Mouse (Mus musculus) embryo, embryonic 10.5 days (tissue): Measurements from ENCODE around the gene Slc24a2.

ENCODE experiments used
- DNase-seq: peaks from one replicate; pipeline ENCODE4 v3.0.0-alpha.2; 2015; ENCODE audit warnings: low spot score

Slc24a2 gene

DNA sequence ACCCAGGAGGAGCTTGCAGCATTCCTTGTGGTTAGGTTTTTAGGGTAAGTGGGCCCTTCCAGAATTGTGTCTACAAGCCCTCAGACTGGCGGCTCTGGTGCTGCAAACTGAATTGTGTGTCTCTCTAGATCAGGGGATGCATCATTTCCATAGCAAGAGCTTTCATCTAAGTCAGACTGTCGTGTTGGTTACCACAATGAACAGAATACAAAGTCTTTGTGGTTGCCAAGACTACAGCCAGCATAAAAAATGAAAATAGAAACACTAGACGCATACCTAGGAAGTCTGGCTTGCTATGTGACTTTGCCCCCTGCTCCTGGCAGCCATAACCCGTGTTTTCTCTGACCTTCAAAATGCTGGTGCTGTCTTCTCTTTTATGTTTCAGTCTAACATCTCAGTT is 114.6 kb downstream of the Slc24a2 start:
- DNase-seq, result no peak

DNA sequence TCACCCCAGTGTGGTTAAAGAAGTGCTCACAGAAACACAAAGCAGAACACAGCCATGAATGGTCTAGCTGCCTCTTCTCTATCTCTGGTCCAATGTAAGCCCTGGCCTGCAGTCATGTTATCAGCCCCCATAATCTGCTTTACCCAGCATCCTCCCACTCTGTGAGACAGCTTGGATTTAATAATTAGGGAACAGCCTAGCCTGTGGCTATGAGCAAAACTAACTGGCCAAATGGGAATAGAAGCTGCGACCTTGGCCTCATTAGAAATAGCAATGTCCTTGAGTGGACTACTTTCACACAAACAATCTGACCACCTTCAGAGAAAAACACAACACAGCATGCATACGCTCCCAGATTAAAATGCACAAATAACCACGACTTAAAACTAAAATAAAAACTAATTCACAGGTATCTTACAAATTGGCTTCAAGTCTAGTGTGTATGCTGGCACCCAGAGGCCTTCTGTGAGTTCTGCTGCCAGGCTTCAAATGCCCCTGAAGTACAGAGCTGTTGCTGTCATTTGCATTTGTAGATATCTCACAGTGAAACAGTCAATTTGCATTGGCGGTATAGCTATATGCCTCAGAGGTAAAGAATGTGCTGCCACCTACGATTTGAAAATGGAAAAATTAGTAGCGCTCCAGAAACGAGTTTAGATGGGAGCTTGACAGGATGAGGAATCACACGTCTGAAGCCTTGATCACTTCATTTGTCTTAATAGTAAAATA is 120.8 kb downstream of the Slc24a2 start:
- no peak for DNase-seq

DNA sequence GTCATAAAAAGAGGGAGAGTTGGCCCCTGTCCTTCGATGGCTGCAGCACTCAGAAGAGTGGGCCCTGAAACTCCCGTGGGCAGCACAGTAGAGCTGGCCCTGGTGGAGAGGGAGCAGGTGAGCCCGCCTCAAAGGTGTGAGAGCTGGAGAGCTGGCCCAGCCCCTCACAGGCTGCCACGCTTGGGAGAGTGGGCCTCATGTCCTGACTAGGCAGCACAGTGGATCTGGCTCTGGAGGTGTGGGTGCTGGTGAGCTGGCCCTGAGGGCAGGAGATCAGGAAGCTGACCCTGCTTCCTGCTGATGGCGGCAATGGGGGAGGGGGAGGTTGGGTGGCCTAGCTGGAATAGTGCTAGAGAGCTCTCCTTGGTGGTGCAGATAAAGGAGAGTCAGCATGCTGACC is 129.3 kb downstream of the Slc24a2 start:
- DNase-seq, result no peak

DNA sequence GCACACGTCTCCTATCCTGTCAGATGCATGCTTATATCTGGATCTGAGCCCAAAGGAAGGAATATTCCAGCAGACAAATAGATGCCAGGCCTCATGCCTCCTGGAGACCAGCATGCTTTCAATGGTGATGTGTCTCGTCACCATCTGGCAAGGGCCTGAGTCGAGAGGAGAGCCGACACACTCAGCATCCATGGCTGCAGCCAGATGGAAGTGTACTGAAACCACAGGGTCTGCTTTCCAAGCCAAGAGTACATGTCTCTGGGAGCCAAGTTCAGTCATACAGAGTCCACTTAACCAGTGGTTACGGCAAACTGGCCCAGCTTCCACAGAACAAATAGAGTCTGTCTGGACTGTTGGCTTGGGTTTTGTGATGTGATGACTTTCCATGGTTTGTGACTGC is 134.1 kb downstream of the Slc24a2 start:
- DNase-seq, result no peak

DNA sequence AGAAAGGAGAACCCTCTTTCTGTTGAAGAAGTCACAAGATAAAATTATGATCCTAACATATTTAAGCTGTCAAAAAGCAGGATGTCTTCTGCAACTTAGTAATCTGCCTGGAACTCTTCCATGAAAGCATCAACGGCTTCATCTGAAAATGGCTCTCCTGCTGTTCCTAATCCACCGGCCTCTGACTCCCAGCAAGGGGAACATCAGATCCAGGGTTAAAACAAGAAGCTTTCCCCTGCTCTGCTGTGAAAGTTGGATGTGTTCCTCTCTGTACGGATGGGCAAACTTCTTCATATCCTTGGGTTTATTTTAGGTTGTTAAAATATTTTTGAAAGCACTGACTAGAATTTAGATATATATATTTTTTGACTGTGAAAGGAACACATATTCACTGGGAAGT is 136.7 kb downstream of the Slc24a2 start:
- no peak for DNase-seq

DNA sequence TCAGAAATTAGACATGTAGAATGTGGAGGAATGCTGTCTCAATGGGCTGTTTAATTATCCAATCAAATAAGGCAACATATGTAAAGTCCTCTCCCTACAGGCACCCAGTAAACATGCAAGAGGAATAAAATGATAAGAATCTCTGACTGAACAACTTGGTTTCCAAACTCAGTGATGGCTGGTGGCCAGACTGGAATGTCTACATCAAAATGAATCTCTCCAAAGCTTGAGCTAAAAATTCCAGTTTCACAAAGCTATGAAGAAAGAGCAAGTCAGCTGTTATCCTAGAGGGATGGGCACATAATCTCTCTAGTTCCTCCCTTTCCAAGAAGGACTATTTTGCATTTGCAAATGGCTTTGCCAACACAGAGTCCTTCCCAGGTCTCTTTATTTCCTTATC is 139.4 kb downstream of the Slc24a2 start:
- DNase-seq, result no peak

DNA sequence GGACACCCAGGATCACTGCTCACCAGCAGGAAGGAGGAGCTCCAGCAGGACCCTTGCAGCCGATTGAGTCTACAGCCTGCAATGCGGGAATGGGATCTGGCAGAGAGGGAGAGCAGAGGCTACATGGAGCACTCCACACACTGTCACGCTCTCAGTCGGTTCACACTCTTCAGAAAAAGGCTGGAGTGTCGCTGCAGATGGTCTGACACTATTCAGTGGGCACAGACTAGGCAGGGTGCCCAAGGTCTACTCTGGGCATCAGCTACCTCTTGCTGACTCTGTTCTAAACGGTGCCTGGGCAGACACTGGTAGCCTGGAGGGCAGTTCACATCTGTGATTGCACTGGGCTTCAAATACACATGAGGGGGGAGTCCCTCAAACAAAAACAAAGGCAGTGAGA is 141.6 kb downstream of the Slc24a2 start:
- DNase-seq, result no peak

DNA sequence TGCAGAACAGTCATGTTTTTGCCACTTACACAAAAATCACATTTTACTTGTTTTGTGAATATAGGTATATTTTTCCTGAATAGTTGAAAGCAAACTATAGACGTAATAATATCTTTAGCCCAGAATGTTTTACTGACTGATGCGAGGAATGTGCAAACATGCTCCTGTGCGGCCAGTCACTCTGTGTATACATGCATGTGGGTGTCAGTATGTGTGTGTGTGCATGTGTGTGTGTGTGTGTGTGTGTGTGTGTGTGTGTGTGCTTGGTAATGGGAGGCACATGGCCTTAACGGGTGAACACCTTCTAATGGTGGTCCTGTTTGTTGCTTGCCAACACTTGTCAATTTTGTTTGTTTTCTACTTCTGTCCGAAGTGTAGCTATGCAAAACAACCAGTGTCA is 142.7 kb downstream of the Slc24a2 start:
- no peak for DNase-seq

DNA sequence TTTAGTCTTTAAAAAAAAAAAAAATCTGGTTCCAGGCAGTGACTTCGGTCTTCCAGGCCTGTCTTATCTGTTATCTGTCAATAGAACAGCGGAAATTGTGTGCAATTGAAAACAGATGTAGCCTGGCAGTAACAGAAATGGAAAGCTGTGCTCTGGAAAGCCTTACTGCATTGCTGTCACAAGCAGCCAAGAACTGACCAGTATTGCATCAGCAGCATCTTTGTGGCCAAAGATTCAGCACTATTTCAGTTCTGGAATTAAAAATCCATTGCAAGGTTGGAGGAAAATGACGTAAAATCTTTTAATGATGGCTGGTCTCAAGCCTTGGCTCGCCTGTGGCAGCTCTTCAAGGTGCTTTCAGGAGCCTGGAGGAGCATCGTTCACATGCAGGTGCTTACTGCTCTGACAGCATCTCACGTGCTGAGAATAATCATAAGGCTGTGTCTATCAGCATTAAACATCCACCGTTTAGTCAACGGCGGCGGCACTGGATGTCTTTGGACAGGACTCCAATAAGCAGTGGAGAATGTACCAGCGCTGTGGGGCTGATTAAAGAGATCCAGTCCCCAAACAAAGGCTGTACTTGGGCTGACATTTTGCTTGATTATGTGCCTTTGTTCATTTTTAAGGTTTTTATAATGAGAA is 143.2 kb downstream of the Slc24a2 start:
- DNase-seq, result peak; percentile 72

DNA sequence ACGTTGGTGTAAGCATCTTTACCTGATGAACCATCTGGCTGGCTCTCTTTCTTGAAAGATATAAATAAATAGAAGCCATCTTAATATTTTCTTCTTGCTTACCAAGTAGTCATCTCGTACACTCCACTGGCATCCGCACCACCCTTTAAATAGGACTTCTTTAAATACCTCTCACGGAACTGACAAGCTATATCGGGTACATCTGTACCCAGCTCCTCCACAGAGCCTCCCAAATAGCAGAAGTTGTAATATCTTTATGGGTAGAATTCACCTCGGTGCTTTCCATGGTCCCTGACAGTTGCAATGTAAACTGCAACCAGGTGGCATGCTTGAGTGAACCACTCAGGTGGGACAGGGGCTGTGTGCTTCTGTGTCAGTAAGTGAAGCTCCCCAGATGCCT is 149.0 kb downstream of the Slc24a2 start:
- DNase-seq, result no peak

DNA sequence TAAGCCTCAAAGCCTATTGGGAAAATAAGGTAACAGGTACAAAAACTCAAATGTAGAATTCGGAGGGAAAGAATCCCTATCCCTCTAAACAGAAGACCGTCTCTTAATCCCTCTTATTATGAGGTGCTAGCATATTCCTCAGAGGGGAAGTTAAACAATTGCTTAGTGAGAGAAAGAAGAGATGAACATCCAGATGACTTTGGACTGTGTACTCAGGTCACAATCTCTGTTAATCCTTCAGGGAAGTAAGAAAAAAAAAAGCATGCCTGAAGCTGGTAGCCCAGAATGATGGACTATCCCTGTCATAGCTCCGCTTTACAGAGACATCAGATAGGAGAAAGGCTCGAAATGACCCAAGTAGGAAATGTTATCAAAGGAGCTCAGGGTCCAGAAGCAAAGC is 151.0 kb downstream of the Slc24a2 start:
- no peak for DNase-seq

DNA sequence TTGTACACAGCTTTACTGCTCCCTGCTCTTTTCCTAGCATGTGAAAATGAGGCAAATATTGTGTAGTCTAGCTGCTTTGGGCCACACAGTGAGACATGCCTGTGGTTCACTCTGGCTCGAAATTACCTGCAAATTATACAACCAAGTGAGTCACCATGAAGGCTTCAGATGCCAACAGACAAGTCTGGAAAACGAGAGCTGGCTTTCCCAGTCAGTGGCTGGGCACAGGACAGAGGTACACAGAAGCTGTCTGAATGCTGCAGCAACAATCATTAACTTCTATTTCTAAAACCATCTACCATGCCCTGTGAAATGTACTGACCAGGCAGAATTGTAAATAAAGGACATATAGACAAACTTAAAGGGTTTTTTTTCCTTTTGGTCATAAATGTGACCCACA is 151.6 kb downstream of the Slc24a2 start:
- no peak for DNase-seq

DNA sequence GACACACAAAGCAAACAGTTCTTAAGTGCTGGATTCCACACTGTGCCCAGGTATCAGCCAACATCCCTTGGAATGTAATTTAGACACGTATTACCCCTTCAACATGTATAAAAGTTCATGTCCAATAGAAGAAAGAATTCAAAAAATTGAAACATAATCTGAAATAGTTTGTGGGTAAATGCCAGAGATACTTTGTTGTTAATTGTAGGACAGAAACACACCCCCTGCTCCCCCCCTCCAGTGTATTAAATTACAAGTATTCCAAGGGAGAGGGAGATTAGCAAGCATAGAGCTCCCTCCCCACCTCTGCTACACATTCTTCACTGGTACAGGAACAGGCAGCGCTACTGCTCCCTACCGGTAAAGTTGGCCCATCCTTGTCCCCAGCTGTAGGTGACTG is 154.5 kb downstream of the Slc24a2 start:
- no peak for DNase-seq

DNA sequence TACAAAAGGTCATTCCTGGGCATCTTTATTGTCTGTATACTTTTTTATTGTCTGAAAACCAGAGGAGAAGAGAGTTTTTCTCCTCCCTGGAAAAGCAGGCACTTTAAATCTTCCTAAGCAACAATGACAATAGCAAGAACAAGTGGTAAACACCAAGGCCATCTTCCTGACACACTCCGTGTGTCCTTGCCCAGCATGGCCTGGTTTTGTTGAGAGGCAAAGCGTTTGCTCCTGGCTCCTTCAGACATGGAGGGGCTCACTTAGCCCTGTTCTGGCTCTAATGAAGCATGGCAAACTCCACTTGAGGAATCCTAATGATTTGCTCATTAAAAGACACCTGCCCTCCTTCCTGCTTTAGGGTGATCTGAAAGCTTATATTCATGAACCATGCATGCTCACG is 162.2 kb downstream of the Slc24a2 start:
- DNase-seq, result no peak

DNA sequence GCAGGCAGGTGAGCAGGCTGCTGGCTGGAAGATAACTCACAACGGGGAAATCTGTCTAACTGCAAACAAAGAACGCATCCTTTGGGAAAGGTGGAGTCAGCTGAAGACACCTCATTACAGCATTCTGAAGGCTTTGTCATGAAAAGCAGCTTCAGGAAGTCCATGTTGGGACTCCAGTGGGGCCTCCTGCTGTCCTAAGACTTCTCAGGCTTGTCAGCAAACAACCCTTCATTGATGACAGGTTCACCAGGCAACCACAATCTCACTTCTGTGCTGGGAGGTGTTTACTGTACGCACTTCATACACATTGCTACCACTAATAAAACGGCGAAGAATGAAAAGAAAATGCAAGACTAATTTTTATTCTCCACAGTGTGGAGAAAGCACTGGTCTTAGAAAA is 165.1 kb downstream of the Slc24a2 start:
- DNase-seq, result no peak

DNA sequence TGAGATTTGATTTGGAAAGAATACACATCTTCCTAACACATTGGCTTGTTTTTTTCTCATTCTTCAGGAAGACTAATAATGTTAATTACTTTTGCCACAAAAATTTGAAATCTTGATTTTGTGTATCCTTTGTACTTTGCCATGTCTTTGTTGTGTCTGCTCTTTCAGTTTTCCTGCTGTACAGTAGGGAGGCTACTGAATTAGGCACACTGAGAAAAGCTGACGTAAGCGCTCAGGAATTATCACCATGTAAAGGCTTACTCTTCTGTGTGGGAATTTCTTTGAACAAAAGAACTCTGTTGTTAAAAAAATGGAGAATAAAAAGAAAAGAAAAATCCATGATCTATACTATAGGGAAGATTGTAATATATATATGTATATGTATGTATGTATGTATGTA is 165.7 kb downstream of the Slc24a2 start:
- DNase-seq, result no peak

DNA sequence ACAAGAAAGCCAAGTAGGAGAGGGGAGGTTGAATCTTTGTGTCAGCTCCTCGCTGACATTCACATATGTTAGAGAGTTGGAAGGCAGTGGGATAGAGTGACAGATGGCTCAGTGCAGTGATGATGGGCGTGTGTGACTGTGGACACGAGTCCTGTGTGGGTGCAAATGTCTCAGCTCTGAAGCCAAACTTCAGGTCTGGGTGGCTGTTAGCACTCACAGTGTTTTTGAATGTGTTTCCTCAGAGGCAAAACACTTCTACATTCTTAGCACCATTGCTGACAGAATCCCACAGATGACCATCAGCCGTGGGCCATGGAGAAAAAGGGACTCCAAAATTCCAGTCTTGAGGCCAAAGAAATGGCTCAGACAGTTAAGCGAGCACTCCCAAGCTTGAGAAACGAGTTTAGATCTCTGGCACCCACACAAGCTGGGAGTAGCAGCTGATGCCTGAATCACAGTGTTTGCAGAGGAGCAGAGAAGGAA is 167.5 kb downstream of the Slc24a2 start:
- no peak for DNase-seq

DNA sequence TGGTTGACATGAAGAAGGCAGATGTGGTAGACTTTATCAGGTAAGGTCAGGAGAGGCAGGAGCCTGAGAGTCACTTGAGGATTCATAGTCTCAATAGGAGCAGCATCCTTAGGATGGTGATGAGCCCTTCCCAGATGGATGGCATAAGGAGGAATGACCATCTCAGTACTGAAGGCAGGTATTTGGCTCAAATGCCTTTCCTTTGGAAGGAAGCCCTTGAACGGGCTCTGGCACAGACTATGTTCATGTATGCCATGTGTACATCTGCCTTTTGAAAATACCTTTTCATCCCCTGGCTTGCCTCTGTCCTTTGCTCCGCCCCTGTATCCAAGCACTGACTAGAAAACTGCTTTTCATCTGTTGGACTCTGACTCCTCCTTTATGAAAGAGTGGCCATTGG is 168.6 kb downstream of the Slc24a2 start:
- no peak for DNase-seq

DNA sequence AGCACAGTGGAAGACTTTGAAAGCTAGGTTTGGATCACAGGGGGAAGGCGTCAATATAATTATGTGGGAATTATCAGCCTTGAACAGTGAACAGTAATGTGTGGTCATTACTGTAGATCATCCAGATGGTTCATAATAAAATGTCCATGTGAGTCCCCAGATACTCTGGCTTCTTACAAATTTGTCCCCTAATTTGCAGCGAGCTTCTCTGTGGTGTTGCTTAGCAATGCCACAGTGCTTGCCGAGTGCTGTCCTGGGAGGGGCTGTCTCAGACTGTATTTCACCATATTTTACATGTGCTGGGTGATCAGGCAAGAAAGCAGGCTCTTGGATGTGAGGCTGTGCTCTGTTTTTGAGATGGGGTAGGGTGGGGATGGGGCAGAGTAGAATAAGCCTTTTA is 172.7 kb downstream of the Slc24a2 start:
- no peak for DNase-seq

DNA sequence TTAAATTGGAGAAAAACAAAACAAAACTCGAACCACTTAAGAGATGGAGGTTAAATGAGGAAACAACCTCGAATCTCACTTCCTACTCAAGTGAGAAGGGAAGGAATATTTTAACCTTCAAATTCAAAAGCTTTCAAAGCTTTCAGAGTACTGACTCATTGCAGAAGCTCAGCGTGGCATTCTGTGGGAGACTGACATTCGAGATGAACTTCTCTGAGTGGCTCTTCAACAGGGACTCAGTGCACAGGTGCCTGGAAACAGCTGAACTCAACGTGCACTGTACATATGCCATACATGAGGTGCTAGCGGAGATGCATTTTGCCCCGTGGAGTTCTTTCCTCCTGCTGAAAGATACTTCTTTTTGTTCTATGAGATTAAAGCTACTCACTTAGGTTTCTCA is 174.5 kb downstream of the Slc24a2 start:
- no peak for DNase-seq

DNA sequence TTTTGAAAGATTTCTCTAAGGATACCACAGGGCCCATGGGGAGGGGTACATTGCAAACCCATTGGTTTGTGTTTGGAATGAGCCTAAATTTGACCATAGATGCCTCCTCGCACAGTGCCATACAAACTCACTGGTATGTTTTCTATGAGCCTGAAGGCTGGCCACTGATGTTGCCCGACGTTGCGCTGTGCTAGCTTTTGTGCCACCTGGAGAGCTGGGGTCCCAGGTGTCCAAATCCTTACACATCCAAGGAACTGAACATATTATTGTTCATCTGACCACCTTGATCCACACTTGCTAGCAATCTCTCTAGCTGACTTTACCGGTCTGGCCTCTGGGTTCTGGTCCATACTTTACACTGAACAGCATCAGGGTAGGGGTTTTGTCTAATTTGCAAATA is 177.4 kb downstream of the Slc24a2 start:
- DNase-seq, result no peak

DNA sequence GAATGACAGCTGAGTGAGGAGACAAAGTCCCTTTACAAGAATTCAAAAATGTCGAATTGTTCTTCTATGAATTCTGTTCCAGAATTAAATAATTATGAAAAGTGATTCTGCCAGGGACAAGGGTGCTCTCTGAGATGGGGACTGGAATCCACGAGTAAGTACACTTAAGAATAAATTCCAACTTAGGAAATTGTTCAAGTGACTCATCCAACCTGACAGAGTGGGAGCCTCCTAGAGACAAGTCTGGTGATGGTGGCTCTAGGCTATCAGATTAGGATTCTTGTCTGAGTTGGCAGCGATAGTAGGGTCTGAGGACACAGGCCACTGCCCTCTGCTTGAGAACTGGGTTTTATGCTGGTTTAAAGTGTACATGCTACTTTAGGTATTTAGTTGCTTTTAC is 181.2 kb downstream of the Slc24a2 start:
- no peak for DNase-seq

DNA sequence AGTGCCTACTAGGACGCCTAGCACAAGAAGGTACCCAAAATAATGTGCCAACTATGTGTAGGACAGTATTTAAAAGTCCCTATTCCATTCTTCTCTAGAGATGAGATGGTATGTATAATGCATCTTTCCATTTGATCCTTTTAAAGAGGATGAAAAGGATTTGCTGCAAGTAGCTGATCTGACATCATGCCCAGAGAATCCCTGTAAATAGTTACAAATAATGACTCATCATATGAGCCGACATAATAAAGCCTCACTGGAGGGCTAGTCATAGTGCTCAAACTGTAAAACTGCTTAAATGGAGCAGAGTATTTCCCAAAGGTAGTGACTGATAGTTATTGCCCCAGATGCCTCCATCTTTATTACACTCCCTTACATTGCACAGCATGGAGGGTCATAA is 183.1 kb downstream of the Slc24a2 start:
- no peak for DNase-seq

DNA sequence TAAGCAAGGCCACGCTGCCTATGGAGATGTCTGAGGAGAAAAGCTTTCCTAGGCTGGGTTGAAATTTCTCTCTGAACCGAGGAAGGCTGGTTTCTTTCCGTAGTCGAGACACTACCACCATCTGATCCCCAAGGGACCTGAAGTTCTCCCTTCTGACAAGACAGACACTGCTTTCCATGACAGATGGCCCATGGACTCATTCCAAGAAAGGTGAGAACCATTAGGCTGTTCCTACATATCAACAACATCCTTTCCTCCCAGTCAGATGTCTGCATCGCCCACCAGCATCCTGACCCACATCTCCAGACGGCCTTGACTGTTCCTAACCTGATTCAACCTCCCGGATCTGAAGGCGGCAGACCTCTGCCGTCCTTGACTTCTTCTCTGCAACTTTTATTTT is 187.0 kb downstream of the Slc24a2 start:
- DNase-seq, result no peak
